Mouse (Mus musculus): ENCODE results near the gene Smbd1. TPM values are rescaled to one million over a fixed set of nuclear protein-coding genes. Genes with fewer than 3 reads are reported as not detected.

Smbd1 gene
- total RNA-seq (2021): not detected

- no peak for DNase-seq
- intact Hi-C loops (cut with DNase I): loop anchor here (10.0 kb wide), 1 partner anchor 74 kb away; no protein-coding TSS in a partner anchor
These were observed at the start of gene Smbd1 for GRCm38 (mm10) chr16:32810321-32810720. Gene Smbd1 (minus strand): TSS chr16:32810477.

DNA sequence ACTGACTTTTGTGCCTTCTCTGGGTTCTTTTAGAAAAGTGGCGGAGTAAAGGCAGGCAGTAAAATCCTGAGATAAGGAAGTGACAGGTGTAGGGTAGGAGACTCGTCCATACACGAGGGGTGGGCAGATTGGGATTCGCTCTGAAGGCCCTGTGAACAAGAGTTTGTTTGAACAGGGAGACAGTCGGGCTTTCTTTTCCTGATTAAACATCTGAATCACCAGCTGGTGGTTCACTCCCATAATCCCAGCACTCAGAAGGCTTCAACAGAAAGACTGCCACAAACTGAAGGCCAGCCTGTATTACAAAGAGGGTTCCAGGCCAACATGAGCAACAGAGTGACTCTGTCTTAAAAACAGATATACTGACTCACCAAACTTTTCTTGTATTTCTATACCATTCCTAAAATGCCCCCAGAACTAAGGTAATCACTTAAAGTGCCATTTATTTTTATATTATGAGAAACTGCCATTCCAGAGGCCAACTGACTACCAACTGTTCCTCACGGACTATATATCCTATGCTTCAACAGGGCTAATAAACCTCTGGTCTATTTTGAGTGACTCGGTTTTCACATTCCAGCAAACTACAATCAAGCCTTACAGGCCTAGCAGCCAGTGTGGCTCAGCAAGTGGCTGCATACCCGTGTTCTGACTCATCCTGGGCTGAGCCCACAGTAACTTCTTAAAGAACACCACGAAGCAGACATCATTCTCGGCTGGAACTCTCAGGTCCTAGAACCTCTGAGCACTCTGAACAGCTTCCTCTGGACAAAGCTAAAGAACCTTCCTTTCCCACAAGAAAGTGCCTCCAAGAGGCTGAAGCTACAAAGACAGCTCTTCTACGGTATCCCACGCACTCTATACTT, 48.7 kb upstream of the Smbd1 start:
- intact Hi-C loops (cut with DNase I): no loop called here
- no peak for DNase-seq

GRCm38 (mm10) chr16:32858356-32858755, 48.1 kb upstream of the Smbd1 start:
- intact Hi-C loops (cut with DNase I): no loop called here
- DNase-seq: no peak

DNA sequence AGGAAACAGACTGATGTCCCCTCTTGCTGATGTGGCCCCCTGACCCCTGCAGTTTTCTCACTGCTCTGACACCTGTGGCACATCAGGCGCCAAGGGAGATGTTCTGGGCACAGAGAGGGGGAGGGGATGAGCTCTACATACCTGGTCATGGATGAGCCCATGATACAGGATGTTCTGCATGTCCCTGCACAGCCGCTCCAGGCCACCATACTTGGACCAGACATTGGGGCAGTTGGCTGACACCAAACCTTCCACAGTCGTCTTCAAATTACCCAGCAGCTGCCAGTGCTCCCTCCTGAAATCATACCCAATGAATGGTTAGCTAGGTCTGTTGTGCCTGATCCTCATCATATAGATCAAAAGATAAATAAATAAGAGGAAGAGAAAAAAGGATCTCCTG, 46.5 kb upstream of the Smbd1 start:
- no peak for DNase-seq
- intact Hi-C loops (cut with DNase I): no loop called here

DNA sequence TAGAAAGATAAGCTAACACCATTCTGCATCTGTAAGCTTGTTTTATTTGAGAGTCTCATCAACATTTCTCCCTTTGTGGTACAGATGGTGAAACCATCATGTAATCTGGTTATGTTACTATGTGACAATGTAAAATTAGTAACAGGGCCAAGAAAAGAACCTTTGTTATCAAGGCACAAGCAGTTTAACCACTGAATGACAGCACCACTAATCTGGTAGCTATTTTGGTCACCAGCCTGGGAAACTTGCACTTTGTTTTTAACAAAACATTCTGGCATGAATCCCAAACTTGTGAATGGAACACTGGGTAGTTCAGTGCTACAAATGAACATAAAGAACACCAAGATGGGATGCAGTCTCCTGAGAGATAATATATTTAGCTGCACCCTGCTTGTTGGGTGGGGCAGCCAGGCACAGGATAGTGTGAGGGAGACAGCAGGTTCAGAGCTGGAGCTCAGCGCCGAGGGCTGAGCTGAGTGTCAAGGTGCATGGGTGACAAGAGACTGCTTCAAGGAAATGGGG, 43.8 kb upstream of the Smbd1 start:
- intact Hi-C loops (cut with DNase I): no loop called here
- no peak for DNase-seq

DNA sequence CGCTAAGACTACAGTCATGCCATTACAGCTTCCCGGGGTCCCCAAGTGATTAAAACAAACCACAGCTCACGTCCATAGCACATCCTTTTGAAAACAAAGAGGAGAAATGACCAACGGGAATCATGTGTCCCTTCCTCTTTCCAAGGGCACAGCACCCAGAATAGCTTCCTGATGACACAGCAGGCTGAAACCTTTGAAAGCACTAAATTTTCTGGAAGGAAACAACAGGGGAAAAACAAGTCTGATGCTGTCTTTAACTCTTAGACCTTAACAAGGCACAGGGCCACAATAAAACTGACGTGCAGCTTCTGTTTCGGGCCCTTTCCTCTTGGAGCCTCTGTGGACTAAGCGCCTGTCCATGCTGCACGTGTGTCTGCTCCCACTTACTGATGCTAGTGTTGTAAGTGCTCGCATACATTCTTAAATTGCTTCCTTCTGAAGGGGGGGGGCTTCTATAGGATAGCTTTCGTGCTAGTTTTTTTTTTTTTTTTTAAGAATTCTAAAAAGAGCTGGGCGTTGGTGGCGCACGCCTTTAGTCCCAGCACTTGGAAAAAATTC, 43.3 kb upstream of the Smbd1 start:
- no peak for DNase-seq
- intact Hi-C loops (cut with DNase I): no loop called here

GRCm38 (mm10) chr16:32849042-32849830, 39.0 kb upstream of the Smbd1 start:
- intact Hi-C loops (cut with DNase I): no loop called here
- no peak for DNase-seq

GRCm38 (mm10) chr16:32847103-32847502, 36.8 kb upstream of the Smbd1 start:
- DNase-seq: no peak
- intact Hi-C loops (cut with DNase I): no loop called here

- no peak for DNase-seq
- intact Hi-C loops (cut with DNase I): no loop called here
These were observed 21.2 kb upstream of the Smbd1 start for GRCm38 (mm10) chr16:32831501-32831900.

GRCm38 (mm10) chr16:32829104-32829503, 18.8 kb upstream of the Smbd1 start:
- intact Hi-C loops (cut with DNase I): no loop called here
- DNase-seq: no peak

DNA sequence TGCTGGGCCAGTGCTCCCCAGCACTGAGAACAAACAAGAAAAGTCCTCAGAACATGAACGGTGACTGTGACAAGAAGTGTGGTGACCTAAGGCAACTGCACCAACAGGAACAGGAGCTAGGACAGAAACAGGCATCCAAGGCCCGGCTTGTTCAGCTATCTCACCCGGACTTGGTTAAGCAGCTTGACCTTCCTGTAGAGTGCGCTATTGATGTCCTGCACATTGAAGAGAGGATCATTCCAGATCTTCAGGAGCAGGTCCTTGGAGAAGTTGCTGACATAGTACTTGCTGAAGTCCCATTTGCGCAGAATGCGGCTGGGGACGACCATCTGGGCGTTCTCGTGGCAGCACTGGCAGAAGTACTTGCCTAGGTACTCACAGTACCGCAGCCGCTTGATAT, 16.2 kb upstream of the Smbd1 start:
- intact Hi-C loops (cut with DNase I): no loop called here

GRCm38 (mm10) chr16:32825380-32825779, 15.1 kb upstream of the Smbd1 start:
- intact Hi-C loops (cut with DNase I): no loop called here

More for the DNA sequence above, 16.2 kb upstream of the Smbd1 start:
- DNase-seq: no peak

DNA sequence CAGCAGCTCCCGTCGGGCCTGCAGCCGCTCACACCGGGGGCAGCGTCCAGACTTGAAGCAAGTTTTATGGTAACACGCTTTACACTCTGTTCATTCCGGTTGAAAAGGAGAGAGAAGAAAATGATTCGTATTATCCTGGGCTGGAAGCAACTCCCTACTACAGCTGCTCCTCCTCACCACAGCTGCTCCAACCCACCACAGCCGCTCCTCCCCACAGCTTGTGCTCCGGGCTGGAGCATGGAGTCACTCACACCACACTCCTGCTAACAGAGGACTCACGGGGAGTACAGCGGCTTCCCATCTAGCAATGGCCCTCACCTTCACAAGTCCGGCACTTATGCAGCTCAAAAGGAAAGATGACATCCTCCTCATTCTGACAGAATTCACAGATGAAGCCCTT, 13.8 kb upstream of the Smbd1 start:
- DNase-seq: no peak
- intact Hi-C loops (cut with DNase I): no loop called here

More at GRCm38 (mm10) chr16:32825380-32825779, 15.1 kb upstream of the Smbd1 start:
- no peak for DNase-seq

DNA sequence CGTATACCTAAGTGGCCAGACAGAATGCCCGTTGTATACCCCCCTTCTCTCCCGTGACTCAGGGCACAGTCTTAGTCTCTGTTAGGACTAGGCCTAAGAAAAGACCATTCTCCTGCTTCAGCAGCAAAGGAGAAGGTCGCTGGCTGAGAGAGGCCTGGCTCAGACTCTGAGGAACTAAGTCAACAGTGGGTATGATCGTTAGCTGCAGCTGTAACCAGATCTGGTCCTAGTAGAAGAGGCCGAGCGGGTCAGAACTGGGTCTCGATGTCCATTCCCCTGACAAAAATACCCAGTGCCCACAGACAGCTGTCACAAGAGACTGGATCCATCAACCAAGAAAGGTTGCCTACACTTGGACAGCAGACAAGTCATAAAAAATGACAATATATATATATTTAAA, 13.2 kb upstream of the Smbd1 start:
- intact Hi-C loops (cut with DNase I): no loop called here
- DNase-seq: no peak

DNA sequence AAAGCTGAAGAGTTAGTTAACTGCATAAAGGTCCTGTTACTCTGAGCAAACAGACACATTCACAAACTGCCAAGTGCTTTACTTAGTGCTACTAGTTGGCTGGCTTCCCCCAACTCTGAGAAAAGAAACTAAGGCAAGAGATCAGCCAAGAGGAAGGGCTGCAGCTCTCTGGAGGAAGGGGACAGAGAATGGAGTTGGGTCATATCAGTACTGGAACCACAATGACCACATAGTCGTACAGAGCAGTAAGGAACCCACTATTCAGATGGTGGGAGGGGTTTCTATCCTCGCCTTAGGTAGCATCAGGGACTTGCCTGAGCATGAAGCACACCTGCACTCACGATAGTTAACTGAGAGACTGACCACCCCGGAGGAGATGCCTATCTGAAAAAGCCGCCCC, 12.6 kb upstream of the Smbd1 start:
- DNase-seq: no peak
- intact Hi-C loops (cut with DNase I): no loop called here

DNA sequence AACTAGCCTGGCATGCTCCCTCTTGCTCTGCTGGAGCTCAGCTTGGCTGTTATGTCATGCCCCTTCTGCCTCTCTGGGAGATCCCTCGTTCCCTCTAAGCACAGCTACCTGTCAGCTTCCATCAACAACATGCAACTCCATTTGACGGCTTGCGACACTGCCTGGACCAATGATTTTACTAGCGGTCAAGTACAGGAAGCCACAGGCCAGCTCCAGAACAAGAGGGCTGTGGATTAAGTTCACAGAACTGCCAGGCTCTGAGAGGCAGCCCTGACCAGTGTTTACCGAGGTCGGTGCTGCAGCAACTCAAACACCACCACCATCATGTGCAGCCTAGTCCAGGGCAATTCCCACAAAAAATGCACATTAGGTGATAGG, 12.2 kb upstream of the Smbd1 start:
- no peak for DNase-seq
- intact Hi-C loops (cut with DNase I): no loop called here

- no peak for DNase-seq
- intact Hi-C loops (cut with DNase I): no loop called here
These were observed 11.6 kb upstream of the Smbd1 start for GRCm38 (mm10) chr16:32821772-32822449.

DNA sequence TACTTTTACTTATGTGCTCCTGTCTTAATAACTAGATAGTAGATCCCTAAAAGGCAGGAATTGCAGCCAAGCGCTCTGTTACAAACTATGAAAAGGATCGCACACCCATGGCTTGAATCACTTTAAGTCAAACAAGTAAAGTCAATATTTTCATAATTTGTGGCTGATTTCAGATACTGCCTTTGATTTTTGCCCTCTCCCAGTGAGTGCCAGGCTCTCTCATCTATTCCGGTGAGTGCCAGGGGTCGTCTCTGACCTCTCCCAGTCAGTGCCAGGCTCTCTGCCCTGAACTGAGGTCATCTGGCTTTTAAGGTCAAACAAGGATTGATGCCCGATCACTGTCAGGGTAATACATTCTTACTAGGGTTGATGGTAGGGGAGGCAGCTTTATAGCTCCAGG, 8.2 kb upstream of the Smbd1 start:
- intact Hi-C loops (cut with DNase I): loop anchor here (10.0 kb wide), 1 partner anchor 66 kb away; no protein-coding TSS in a partner anchor
- DNase-seq: no peak

DNA sequence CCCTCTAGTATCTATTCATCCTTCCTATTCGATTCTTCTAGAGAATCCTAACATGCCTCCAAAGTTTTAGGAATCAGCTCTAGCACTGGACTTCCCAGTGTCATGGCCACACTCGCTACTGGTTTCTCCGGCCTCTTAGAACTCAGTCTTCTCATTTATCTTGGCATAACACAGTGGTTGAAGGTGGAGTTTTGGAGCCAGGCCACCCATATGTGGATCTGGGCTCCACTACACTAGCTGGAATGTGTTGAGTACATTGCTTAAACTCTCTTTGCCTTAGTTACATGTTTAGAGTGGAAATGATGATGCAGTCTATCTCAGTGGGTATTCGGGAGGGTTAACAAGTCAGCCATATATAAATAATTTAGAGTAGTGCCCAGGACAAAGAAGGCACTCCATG, 7.8 kb upstream of the Smbd1 start:
- intact Hi-C loops (cut with DNase I): loop anchor here (10.0 kb wide), 1 partner anchor 67 kb away; no protein-coding TSS in a partner anchor
- DNase-seq: no peak

- no peak for DNase-seq
- intact Hi-C loops (cut with DNase I): loop anchor here (10.0 kb wide), 1 partner anchor 70 kb away; no protein-coding TSS in a partner anchor
These were observed 4.9 kb upstream of the Smbd1 start for GRCm38 (mm10) chr16:32815160-32815605.

Measured in left cerebral cortex, postnatal 4 days (tissue).